Mouse (Mus musculus): Measurements from ENCODE around the gene Jmjd1c. TPM values are rescaled to one million over a fixed set of nuclear protein-coding genes. Genes with fewer than 3 reads are reported as not detected.

Jmjd1c gene
- polyA plus RNA-seq (2012; rRNA removed): 11.0 and 15.2 TPM in 2 replicates

DNA sequence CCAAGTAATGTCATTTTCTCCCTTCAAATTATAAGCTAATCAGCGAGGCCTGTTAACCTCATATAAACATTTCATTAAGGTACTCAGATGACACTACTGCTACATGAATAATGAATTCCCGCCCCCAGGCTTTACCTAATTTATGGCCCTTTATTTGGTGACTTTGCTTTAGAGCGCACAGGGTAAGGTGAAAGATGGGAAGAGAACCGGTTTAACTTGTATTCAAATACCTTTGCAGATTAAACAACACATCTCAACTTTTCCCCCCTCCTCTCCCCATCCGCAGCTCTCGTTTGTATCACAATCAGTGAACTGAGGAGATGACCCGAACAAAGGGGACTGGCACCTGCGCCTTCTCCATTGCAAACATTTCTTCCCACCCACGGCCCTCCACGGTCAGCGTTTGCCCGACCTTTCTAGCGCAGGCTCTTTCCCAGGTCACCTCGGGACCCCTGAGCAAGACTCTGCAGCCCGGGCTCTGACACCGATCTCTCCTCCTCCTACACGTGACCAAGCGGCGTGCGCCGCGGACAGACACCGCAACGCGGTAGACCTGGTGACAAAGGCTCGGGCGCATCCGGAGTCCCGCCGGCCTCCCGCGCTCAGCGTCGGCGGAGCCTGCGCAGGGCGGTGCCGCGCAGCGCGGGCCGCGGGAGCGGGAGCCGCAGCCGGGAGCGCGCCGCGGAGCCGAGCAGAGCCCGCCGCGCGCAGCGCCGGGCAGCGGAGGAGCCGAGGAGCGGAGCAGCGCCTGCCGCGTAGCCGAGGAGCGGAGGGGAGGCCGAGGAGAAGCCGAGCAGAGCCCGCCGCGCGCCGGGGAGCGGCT is at the start of gene Jmjd1c:
Jmjd1c (plus strand) TSS at position 328 of the 823 bp plus-strand sequence.
- peak; percentile 76 for DNase-seq (ENCODE audit: low read depth)

DNA sequence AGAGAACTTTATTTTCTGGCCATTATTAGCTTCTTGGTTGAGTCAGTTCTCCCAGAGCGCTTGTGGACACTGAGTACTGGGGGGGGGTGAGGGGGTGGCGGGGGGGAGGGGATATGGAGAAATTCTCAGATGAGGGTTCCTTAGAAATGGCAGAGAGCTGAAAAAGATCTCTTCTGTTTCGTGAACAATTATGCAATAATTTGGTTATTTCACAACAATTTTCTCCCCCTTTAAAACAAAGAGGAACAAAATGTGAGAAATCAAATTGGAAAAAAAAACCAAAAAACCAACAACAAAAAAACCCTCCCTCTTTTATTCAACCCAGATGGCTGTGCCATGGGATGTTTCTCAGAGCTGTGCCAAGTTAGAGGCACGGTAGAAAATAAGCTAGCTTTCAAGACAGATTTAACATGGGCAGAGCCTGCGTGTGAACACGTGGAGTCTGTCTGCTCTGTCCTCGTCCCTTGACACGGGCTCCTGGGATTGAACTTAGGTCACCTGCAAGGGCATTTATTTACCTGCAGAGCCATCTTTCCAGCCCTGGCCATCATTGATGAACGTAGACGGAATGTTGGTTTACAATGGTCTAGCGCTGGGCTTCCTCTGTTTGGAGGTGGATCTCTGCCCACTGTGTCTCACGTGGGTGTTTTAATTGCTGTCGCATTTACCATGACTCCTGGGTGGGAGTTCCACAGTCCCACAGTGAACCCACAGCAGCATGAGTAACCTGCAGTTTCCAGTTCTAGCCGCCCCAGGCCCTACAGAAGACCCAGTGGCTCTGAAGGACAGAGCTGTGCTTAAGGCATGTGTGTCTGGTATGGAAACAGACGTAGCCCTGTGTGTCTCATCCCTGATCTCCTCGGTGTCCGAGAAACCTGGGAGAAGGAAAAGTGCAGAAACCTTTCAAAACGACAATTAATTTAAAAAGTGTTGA is 47.9 kb upstream of the Jmjd1c start:
- no peak for DNase-seq (ENCODE audit: low read depth)

GRCm38 (mm10) chr10:67048871-67049615 is 46.9 kb upstream of the Jmjd1c start:
- no peak for DNase-seq (ENCODE audit: low read depth)

DNA sequence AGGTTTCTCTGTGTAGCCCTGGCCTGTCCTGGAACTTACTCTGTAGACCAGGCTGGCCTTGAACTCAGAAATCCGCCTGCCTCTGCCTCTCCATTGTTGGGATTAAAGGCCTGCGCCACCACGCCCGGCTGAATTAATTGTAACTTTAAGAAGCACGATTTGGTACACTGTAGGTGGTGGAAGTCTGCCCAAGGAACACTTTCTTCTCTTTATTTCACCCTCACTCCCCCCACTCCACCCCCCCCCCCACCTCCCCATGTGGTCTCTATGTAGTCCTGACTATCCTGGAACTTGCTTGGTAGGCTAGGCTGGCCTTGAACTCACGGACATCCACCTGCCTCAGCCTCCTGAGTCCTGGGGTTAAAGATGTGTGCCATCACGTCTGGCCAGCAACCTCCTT is 46.3 kb upstream of the Jmjd1c start:
- DNase-seq (ENCODE audit: low read depth): no peak

DNA sequence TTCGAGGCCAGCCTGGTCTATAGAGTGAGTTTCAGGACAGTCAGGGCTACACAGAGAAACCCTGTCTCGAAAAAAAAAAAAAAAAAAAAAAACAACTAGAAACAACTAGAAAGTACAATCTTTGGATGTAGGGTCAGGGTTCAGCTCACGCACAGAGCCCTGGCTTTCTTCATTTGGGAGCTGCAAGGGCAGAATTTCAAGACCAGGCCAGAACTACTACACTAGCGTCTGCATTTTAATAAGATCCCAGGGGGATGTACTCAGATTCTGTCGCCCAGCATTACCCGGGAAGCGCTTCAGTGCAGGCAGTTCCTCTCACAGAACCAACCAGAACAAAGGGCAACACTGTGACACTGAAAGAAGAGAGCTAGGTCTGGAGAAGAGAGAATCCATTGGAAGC is 45.2 kb upstream of the Jmjd1c start:
- DNase-seq (ENCODE audit: low read depth): no peak

DNA sequence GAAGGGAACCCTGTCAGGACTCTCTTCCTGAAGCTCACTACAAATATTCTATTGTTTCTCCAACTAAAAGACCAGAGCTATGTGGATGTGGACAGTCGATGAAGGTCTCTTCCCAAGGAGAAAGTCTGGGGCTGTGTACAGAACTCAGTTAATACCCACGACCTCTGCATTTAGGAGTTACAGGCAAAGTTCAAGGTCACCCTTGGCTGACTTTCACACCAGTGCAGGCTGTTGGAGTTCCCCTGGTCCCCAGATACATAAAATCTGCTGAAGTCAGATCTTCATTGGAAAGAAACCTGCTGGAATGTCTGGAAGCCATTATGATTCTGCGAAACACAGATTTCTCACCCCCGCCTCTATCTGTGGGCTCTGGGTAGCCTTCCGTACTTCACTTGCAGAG is 44.5 kb upstream of the Jmjd1c start:
- no peak for DNase-seq (ENCODE audit: low read depth)

DNA sequence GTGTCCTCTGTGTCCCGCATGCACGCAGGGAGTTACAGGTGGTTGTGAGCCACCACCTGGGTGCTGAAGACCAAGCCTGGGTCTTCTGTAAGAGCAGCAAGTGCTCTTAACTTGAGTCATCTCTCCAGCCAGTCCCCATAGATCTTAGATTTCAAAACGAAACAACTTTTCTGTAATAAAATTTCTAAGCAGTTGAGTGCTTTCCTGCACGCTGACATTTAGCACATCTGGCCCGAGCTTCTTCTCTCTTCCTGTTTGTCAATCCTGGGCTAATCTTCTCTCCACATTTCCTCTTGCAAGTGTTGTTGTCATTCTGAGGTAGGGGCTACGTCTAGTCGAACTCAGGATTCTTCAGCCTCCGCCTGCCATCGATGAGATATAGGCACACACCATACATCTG is 43.5 kb upstream of the Jmjd1c start:
- DNase-seq (ENCODE audit: low read depth): no peak

DNA sequence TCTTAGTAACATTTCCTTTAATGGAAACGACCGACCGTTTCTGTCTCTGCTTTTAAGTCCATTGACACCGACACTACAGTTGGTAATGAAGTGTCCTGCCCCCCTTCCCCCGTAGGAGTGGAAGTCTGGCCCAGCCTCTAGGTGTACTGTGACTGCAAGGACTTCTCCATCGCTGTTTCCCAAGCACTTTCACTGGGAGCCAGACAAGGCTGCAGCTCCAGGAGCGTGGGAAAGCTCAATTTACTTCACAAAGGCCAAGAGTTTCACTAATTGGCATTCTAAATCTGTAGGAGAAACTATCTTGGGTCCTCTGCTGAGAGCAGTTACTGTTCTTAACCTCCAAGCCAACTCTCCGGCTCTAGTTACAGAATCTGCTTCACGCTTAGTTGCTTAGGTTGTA is 42.5 kb upstream of the Jmjd1c start:
- DNase-seq (ENCODE audit: low read depth): no peak

- DNase-seq (ENCODE audit: low read depth): no peak
Observed at GRCm38 (mm10) chr10:67055867-67056856, 39.8 kb upstream of the Jmjd1c start.

GRCm38 (mm10) chr10:67057208-67057607 is 38.7 kb upstream of the Jmjd1c start:
- no peak for DNase-seq (ENCODE audit: low read depth)

- no peak for DNase-seq (ENCODE audit: low read depth)
Observed at GRCm38 (mm10) chr10:67057696-67058095, 38.2 kb upstream of the Jmjd1c start.

GRCm38 (mm10) chr10:67058297-67058696 is 37.6 kb upstream of the Jmjd1c start:
- no peak for DNase-seq (ENCODE audit: low read depth)

- DNase-seq (ENCODE audit: low read depth): no peak
Observed at GRCm38 (mm10) chr10:67058702-67059101, 37.2 kb upstream of the Jmjd1c start.

DNA sequence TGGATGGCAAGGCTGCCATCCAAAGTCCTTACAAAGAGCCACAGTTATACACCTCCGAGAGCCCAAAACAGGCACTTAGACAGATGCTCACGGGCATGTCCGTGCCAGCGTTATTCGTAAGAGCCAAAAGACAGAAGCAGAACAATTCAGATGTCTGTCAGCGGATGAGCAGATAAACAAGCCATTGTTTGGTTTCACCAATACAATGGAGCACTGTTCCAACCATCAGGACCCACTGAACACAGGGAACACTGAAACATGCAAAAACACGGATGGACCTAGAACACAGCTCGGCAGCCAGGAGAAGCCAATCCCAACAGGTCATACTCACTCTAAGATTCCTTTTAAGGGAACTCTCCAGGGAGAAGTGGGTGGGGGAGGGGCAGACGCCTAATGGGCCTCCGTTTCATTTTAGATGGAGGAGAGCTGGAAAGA is 34.5 kb upstream of the Jmjd1c start:
- DNase-seq (ENCODE audit: low read depth): peak; percentile 61

- DNase-seq (ENCODE audit: low read depth): no peak
Observed at GRCm38 (mm10) chr10:67061823-67062222, 34.1 kb upstream of the Jmjd1c start.

GRCm38 (mm10) chr10:67065277-67065887 is 30.5 kb upstream of the Jmjd1c start:
- DNase-seq (ENCODE audit: low read depth): no peak

DNA sequence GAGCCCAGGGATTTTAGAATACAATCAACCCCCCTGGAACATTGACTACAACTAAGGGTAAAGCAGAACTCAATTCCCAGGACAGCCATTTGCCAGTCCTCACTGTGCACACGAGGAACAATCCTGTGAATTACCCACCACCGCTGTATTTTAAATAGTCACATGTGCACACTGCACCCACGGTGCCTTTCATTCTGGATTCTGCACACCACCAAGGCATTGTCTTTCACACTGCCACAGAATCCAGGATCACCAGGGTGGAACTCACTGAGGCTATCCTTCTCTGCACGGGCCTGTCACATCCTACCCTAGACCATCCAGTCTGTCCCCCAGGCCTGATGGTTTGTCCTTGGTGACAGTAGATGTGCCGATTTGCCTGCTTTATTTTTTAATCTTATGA is 30.0 kb upstream of the Jmjd1c start:
- no peak for DNase-seq (ENCODE audit: low read depth)

DNA sequence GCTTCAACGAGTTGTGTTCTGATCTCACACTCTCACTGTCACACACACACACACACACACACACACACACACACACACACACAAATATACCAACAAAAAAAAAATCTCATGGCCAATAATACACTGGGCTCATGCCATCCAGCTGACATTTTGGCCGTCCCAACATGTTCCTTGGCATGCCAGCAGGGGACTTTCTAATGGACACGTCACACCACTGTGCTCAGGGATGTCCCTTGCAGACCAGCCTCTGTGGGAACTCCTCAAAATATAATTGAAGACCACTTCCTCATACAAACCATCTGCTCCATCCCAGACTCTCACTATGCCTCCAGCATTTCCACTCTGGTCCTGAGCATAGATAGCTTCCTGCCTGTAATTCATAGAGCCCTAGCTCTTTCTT is 29.5 kb upstream of the Jmjd1c start:
- no peak for DNase-seq (ENCODE audit: low read depth)

GRCm38 (mm10) chr10:67069013-67069412 is 26.9 kb upstream of the Jmjd1c start:
- DNase-seq (ENCODE audit: low read depth): no peak

- DNase-seq (ENCODE audit: low read depth): no peak
Observed at GRCm38 (mm10) chr10:67071389-67071788, 24.5 kb upstream of the Jmjd1c start.

All from gonadal fat pad, adult 2 months (tissue).